Mouse (Mus musculus) small intestine, adult 2 months (tissue): Measurements from ENCODE around the gene Abca3. TPM values are rescaled to one million over a fixed set of nuclear protein-coding genes. Genes with fewer than 3 reads are reported as not detected.

Source experiments
- H3K27ac ChIP-seq: fragments of 200-500 bp; 2 replicates; pipeline ENCODE4 v1.5.1; 2012; ENCODE audit warnings: low read depth, low read length, control low read depth, inconsistent platforms; ENCODE audit not compliant: insufficient read depth
- H3K27me3 ChIP-seq: fragments of 200-500 bp; 2 replicates; pipeline ENCODE4 v1.6.1; 2012; ENCODE audit warnings: mild to moderate bottlenecking, moderate library complexity, low read length, inconsistent platforms; ENCODE audit not compliant: control insufficient read depth, insufficient read depth
- H3K36me3 ChIP-seq: fragments of 200-500 bp; 2 replicates; pipeline ENCODE4 v1.6.1; 2012; ENCODE audit warnings: mild to moderate bottlenecking, low read length, control low read depth, inconsistent platforms; ENCODE audit not compliant: control insufficient read depth, insufficient read depth
- H3K4me1 ChIP-seq: fragments of 200-500 bp; 2 replicates; pipeline ENCODE4 v1.6.1; 2012; ENCODE audit warnings: low read length, inconsistent platforms, mixed read lengths; ENCODE audit not compliant: control insufficient read depth, insufficient read depth, insufficient read length
- H3K4me3 ChIP-seq: fragments of 200-500 bp; 2 replicates; pipeline ENCODE4 v1.5.1; 2012; ENCODE audit warnings: low read depth, mild to moderate bottlenecking, control low read depth, inconsistent platforms, low read length, moderate library complexity
- CTCF ChIP-seq: fragments of 200-500 bp; IDR thresholded peaks from 2 replicates; pipeline ENCODE4 v1.5.1; 2012; ENCODE audit warnings: low read depth, mild to moderate bottlenecking, control low read depth, inconsistent platforms, low read length, moderate library complexity, mixed read lengths; ENCODE audit not compliant: insufficient replicate concordance, insufficient read length; ENCODE audit errors: extremely low read depth
- POLR2A ChIP-seq: fragments of 200-500 bp; IDR thresholded peaks from 2 replicates; pipeline ENCODE4 v1.6.1; 2012; ENCODE audit warnings: low read depth, mild to moderate bottlenecking, control low read depth, inconsistent platforms, low read length, moderate library complexity
- WGBS: fragments of 180-500 bp; shearing (Covaris S2); methylation state at CpG from one replicate; pipeline ENCODE4 v1.1.7; 2018; 5-methylcytosine and 5-hydroxymethylcytosine counted together
- polyA plus RNA-seq: library from polyadenylated mRNA; depleted of rRNA; stranded (reverse); fragments of >200 nt; gene quantifications from 2 replicates; pipeline ENCODE4 v1.2.3, GENCODE M21; 2012

Gene Abca3
- polyA plus RNA-seq, 1 experiment: 37.0 TPM

GRCm38 (mm10) chr17:24361291-24361690, 9.5 kb downstream of the Abca3 start:
- 82% methylated on average over 5 of the region's 5 CpGs for WGBS
- Histone ChIP-seq H3K27ac (no peak overlapping the region), H3K4me3 (no peak overlapping the region), H3K36me3 (peaks cover 10% of the 10 kb centered on the region; the same call in 1 of the 2 replicates), H3K27me3 (no peaks in the 10 kb centered on the region), H3K4me1 (no peaks in the 10 kb centered on the region)
- no peak for TF ChIP-seq POLR2A

- no peaks in the 10 kb centered on the region for H3K4me1 ChIP-seq
- WGBS: 80% methylated on average over 9 of the region's 9 CpGs
- H3K27ac ChIP-seq: no peak overlapping the region
Observed at GRCm38 (mm10) chr17:24362527-24362926, 10.8 kb downstream of the Abca3 start.

GRCm38 (mm10) chr17:24364461-24364860, 12.7 kb downstream of the Abca3 start:
- H3K4me1 ChIP-seq: no peaks in the 10 kb centered on the region
- no peaks in the 10 kb centered on the region for H3K27me3 ChIP-seq
- peaks cover 23% of the 10 kb centered on the region for H3K36me3 ChIP-seq
- no peak overlapping the region for H3K4me3 ChIP-seq
- no peak for TF ChIP-seq POLR2A
- TF ChIP-seq CTCF: no peak
- WGBS: 89% methylated on average over 9 of the region's 9 CpGs
- no peak overlapping the region for H3K27ac ChIP-seq

More at GRCm38 (mm10) chr17:24362527-24362926, 10.8 kb downstream of the Abca3 start:
- Histone ChIP-seq H3K4me3 (no peak overlapping the region), H3K27me3 (no peaks in the 10 kb centered on the region), H3K36me3 (peaks cover 19% of the 10 kb centered on the region)
- TF ChIP-seq CTCF (no peak), POLR2A (no peak)

GRCm38 (mm10) chr17:24365863-24366262, 14.1 kb downstream of the Abca3 start:
- Histone ChIP-seq H3K4me1 (no peaks in the 10 kb centered on the region), H3K27ac (no peak overlapping the region), H3K4me3 (no peak overlapping the region), H3K27me3 (no peaks in the 10 kb centered on the region), H3K36me3 (peaks cover 23% of the 10 kb centered on the region)
- TF ChIP-seq CTCF (no peak), POLR2A (no peak)
- WGBS: 77% methylated on average over 13 of the region's 13 CpGs

GRCm38 (mm10) chr17:24375094-24375712, 23.5 kb downstream of the Abca3 start:
- WGBS: 68% methylated on average over 5 of the region's 5 CpGs
- Histone ChIP-seq H3K36me3 (peaks cover 27% of the 10 kb centered on the region), H3K27ac (no peak overlapping the region)

GRCm38 (mm10) chr17:24375886-24376285, 24.1 kb downstream of the Abca3 start:
- no peak for TF ChIP-seq POLR2A
- no peak for TF ChIP-seq CTCF
- Histone ChIP-seq H3K27me3 (no peaks in the 10 kb centered on the region), H3K4me1 (no peaks in the 10 kb centered on the region), H3K4me3 (no peak overlapping the region), H3K36me3 (peaks cover 29% of the 10 kb centered on the region), H3K27ac (no peak overlapping the region)
- WGBS: 92% methylated on average over 6 of the region's 6 CpGs

More at GRCm38 (mm10) chr17:24375094-24375712, 23.5 kb downstream of the Abca3 start:
- Histone ChIP-seq H3K4me3 (no peak overlapping the region), H3K4me1 (no peaks in the 10 kb centered on the region), H3K27me3 (no peaks in the 10 kb centered on the region)
- TF ChIP-seq CTCF (no peak), POLR2A (no peak)

- Histone ChIP-seq H3K4me1 (no peaks in the 10 kb centered on the region), H3K27me3 (no peaks in the 10 kb centered on the region), H3K27ac (no peak overlapping the region), H3K36me3 (peaks cover 37% of the 10 kb centered on the region), H3K4me3 (no peak overlapping the region)
- WGBS: 77% methylated on average over 2 of the region's 2 CpGs
- TF ChIP-seq POLR2A (no peak), CTCF (no peak)
Observed at GRCm38 (mm10) chr17:24378496-24378895, 26.7 kb downstream of the Abca3 start.

GRCm38 (mm10) chr17:24383789-24384188, 32.0 kb downstream of the Abca3 start:
- no peaks in the 10 kb centered on the region for H3K27me3 ChIP-seq
- H3K4me1 ChIP-seq: no peaks in the 10 kb centered on the region
- no peak for TF ChIP-seq CTCF
- no peak for TF ChIP-seq POLR2A
- 49% methylated on average over 8 of the region's 8 CpGs for WGBS
- H3K36me3 ChIP-seq: peaks cover 40% of the 10 kb centered on the region
- H3K4me3 ChIP-seq: no peak overlapping the region
- no peak overlapping the region for H3K27ac ChIP-seq
